Mouse (Mus musculus) lung, adult 2 months (tissue): ENCODE data around the gene Fam177a. TPM values are rescaled to one million over a fixed set of nuclear protein-coding genes. Genes with fewer than 3 reads are reported as not detected.
"Not testable (repeated sequence)": the region's sequence is repeated elsewhere in the genome, so short reads cannot be mapped to it uniquely, and the experiment has no call there.

Experiments used
- DNase-seq: peaks from one replicate; pipeline ENCODE4 v3.0.0; 2022
- H3K4me1 ChIP-seq: fragments of 200-500 bp; 2 replicates; pipeline ENCODE4 v1.6.1; 2011; ENCODE audit warnings: low read length; ENCODE audit not compliant: control insufficient read depth, insufficient read depth
- H3K4me3 ChIP-seq: fragments of 200-500 bp; replicated peaks from 2 replicates; pipeline ENCODE3; 2011; ENCODE audit warnings: low read depth, mild to moderate bottlenecking, control low read depth, low read length; ENCODE audit errors: extremely low read depth
- CTCF ChIP-seq: fragments of 200-500 bp; IDR thresholded peaks from 2 replicates; pipeline ENCODE4 v1.5.1; 2011; ENCODE audit warnings: mild to moderate bottlenecking, low read length, control low read depth; ENCODE audit not compliant: insufficient read depth
- POLR2A ChIP-seq: fragments of 200-500 bp; IDR thresholded peaks from 2 replicates; pipeline ENCODE4 v1.6.1; 2011; ENCODE audit warnings: low read depth, mild to moderate bottlenecking, control low read depth, low read length, borderline replicate concordance; ENCODE audit errors: extremely low read depth
- WGBS: fragments of 180-500 bp; shearing (Covaris S2); methylation state at CpG from one replicate; pipeline ENCODE4 v1.1.7; 2018; 5-methylcytosine and 5-hydroxymethylcytosine counted together
- polyA plus RNA-seq: library from polyadenylated mRNA; depleted of rRNA; stranded (reverse); fragments of >200 nt; gene quantifications from 2 replicates; pipeline ENCODE4 v1.2.3, GENCODE M21; 2012; rRNA removed

Fam177a gene
- polyA plus RNA-seq: 17.7 and 22.7 TPM in 2 replicates

DNA sequence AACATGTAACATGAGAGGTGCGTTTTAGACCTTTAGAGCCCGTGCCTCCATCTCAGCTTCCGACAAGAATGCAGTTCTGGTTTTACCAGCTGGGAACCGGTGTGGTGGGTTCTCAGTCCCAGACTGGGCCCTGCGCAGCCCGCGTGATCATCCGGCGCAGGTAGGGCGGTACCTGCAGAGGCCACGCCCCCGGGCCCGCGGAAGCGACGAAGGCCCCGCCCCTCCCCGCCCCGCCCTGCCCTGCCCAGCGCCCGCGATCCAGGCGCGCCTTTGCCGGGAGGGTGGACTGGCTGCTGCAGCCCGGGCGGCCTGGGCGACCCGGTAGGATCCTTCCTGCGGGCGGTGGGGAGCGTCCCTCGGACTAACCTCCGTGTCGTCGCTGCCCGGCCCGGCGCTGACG, at the start of gene Fam177a:
Gene Fam177a, plus strand, starts transcription at position 228 of the 400 bp plus-strand sequence.
- not testable (repeated sequence) for H3K4me1 ChIP-seq, H3K4me3 ChIP-seq, DNase-seq
- no CpG with 5 or more reads among the region's 40 CpGs for WGBS

DNA sequence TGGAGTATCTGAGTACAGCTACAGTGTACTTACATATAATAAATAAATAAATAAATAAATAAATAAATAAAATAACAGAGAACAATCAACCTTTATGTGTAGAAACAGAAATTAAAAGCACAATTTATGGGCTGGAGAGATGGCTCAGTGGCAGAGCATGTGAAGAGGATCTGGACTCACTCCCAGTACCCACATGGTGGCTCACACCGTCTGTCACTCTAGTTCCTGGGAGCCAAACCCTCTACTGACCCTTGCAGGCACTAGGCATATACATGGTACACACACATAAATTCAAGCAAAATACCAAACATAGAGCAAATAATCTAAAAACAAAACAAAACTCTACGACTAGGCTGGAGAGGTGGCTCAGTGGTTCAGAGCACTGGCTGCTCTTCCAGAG, 49.0 kb upstream of the Fam177a start:
- no peaks in the 10 kb centered on the region for H3K4me1 ChIP-seq
- WGBS: 91% methylated on average over 2 of the region's 2 CpGs
- no peak for TF ChIP-seq CTCF
- no peak for TF ChIP-seq POLR2A
- no peak overlapping the region for H3K4me3 ChIP-seq
- no peak for DNase-seq

DNA sequence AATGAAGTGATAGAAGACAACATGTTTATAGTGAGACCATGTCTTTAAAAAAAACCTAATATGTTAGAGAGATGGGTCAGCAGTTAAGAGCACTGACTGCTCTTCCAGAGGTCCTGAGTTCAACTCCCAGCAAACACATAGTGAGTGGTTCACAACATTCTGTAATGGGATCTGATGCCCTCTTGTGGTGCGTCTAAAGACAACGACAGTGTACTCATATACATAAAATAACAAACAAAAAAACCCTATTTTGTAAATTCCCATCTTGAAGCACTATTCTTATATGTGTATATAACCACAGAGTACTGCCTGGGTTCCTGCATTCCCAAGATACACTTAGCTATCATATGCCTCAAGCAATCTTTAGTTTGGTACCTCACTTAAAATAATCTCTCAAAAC, 45.6 kb upstream of the Fam177a start:
- H3K4me3 ChIP-seq, H3K4me1 ChIP-seq, DNase-seq: not testable (repeated sequence)
- 35% methylated on average over 2 of the region's 2 CpGs for WGBS

DNA sequence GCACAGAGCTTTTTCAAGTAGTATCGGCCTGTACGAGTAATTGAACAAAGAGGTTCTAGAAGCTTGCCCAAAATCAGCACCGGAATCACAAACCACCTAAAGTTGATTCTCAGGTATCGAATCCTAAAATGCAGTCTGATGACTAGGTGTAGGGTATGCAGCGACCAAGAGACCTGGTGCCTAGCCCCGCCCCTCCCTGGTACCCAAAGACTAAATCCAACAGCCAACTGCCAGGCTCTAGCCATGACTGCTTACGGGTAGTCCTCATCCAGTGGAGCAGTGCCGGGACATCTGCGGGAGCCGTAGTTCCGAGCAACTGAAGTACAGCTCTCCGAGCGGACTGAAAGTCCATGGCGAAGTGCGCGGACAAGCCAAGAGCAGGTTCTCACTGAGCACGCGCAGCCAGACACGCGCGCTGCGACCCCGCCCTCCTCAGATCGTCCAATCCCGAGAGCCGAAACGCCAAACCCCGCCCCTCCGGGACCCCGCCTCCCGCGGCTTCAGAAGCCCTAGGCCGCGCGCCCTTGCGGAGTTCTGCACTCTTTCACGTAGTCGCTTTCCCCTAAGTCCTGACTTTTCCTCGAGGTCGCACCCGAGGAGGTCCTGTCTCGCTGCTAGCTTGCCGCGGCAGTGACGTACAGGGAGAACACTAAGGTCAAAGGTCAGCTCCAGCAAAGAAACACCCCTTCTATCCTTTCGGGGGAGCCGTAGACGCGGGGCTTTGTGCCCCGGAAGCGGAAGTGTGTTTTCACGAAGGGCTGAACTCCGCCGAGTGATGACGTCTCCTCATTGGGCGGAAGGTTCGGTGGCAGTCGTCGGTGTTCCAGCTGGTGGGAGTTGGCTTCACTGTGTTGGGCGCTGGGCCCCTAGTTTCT, 44.3 kb upstream of the Fam177a start, which contains the start of the genes 2700097O09Rik and Srp54a:
Gene 2700097O09Rik, minus strand, starts transcription at position 385 of the 875 bp plus-strand sequence.
Gene Srp54a, plus strand, starts transcription at position 537 of the 875 bp plus-strand sequence.
- not testable (repeated sequence) for H3K4me1 ChIP-seq
- peak within 1 kb of the TSS; percentile 73 for H3K4me3 ChIP-seq
- WGBS: under 1% methylated on average over 60 of the region's 60 CpGs
- peak; percentile 65; the same call in 1 of the 2 replicates for TF ChIP-seq POLR2A
- peak; percentile 94 for DNase-seq

DNA sequence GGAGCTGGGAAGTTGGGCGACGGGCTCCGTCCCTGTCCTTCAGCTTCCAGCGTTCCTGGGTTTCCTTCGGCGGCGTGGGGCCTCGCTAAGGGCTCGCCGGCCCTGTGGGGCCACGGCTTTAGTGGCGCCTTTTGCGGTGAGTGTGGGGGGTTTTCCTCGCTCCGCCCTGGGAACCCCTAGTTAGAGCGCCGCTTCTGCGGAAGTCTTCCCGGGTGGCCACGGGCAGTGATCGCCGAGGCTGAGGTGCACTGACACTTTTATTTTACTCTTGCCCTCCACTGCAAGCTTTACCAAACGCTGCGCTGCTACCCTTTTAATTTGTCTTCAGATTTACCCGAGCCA, 43.7 kb upstream of the Fam177a start:
- not testable (repeated sequence) for DNase-seq, H3K4me1 ChIP-seq
- WGBS: under 1% methylated on average over 25 of the region's 25 CpGs
- H3K4me3 ChIP-seq: peak overlapping the region; percentile 65

DNA sequence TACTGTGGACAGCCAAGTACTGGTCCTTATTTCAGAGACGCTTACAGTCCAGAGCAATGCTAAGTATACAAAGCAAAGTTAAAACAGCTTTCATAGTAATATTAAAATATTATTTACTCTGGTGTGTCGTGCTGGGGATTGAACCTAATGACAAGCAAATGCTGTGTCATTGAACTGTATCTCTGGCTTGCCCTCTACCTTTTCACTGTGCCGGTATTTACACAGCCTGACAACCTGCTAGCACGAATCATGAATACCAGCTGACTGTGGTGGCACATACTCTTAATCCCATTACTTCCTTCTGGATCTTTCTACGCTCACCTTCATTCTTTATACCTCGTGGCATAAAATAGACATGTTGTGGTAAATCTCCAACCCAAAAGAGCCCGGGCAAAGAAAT, 32.1 kb upstream of the Fam177a start:
- DNase-seq, H3K4me1 ChIP-seq, H3K4me3 ChIP-seq: not testable (repeated sequence)
- 83% methylated on average over 2 of the region's 7 CpGs for WGBS

DNA sequence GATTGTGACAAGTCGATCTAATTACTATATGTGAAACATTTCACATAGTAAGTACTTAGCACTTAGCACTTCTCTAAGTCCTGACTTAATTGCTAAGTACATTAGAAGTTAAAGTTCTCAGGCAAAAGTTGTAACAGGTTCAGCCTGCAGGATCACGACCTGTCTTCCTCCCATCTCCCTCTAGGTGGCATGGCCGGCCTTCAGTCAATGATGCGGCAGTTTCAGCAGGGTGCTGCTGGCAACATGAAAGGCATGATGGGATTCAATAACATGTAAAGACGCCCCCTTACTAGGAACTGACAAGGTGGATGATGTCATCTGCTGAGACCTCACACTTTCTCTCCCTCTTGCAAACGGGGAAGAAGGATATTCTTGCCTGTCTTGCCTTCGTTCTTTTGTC, 11.7 kb upstream of the Fam177a start:
- not testable (repeated sequence) for H3K4me3 ChIP-seq, H3K4me1 ChIP-seq, DNase-seq
- WGBS: no CpG with 5 or more reads among the region's 7 CpGs

DNA sequence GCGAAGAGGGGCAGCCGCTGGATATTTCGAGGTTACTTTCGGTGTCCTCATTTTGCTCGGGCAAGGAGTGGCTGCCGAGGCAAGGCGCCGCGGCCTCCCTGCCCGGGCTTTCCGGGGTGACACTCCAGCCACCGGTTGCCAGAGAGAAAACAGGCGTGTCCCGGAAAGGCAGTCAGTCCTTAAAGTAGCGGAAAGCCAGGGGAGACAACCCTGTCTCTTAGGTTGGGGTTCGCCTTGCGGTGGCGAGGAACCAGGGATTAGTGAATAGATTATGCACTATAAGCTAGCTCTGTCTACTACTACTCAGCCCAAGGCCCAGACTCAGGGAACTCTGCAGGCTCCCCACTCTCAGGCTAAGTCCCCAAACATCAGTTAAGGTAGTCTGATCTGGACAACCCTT, 462 bp downstream of the Fam177a start:
- no CpG with 5 or more reads among the region's 18 CpGs for WGBS
- not testable (repeated sequence) for H3K4me1 ChIP-seq, H3K4me3 ChIP-seq, DNase-seq

DNA sequence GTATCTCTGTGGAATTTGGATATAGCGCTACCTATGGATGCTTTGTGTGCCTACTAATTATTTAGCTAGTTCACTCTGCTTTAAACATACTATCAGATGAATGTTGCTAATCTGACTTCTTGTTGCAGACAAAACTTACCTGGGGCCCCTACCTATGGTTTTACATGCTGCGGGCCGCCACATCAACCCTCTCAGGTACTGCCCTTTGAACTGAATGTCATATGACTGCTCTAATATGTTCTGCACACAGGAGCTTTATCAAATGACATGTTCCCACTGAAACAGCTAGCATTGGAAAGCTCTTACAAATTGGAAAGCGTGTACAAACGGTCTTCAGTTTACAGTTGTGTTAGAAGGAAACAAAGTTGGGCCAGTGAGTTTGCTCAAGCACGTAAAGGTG, 11.3 kb downstream of the Fam177a start:
- not testable (repeated sequence) for DNase-seq, H3K4me1 ChIP-seq, H3K4me3 ChIP-seq
- no CpG with 5 or more reads among the region's 6 CpGs for WGBS

DNA sequence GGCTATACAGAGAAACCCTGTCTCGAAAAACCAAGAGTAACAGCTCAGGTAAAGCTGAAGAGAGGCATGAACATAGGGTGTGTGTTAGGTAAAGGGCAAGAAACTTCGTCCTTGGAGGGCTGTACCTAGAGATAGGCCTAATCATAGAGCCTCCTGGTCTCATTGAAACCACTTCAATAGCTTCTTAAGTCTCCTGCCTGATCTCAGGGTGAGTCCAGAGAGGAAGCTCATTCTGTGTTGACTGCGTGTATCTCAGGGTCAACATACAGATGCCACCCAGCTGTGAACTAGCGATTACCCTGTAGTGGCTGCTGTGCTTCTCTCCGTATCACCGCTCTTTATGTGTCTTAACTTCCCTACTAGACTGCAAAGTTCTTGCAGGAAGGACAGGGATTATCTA, 13.6 kb downstream of the Fam177a start:
- not testable (repeated sequence) for H3K4me3 ChIP-seq, H3K4me1 ChIP-seq, DNase-seq
- WGBS: no CpG with 5 or more reads among the region's 6 CpGs

DNA sequence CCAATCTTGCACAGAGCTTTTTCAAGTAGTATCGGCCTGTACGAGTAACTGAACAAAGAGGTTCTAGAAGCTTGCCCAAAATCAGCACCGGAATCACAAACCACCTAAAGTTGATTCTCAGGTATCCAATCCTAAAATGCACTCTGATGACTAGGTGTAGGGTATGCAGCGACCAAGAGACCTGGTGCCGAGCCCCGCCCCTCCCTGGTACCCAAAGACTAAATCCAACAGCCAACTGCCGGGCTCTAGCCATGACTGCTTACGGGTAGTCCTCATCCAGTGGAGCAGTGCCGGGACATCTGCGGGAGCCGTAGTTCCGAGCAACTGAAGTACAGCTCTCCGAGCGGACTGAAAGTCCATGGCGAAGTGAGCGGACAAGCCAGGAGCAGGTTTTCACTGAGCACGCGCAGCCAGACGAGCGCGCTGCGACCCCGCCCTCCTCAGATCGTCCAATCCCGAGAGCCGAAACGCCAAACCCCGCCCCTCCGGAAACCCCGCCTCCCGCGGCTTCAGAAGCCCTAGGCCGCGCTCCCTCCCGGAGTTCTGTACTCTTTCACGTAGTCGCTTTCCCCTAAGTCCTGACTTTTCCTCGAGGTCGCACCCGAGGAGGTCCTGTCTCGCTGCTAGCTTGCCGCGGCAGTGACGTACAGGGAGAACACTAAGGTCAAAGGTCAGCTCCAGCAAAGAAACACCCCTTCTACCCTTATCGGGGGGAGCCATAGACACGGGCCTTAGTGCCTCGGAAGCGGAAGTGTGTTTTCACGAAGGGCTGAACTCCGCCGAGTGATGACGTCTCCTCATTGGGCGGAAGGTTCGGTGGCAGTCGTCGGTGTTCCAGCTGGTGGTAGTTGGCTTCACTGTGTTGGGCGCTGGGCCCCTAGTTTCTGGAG, 30.5 kb downstream of the Fam177a start, which contains the start of gene Srp54b:
Gene Srp54b, plus strand, starts transcription at position 546 of the 890 bp plus-strand sequence.
- H3K4me1 ChIP-seq, H3K4me3 ChIP-seq, DNase-seq: not testable (repeated sequence)
- no CpG with 5 or more reads among the region's 57 CpGs for WGBS

DNA sequence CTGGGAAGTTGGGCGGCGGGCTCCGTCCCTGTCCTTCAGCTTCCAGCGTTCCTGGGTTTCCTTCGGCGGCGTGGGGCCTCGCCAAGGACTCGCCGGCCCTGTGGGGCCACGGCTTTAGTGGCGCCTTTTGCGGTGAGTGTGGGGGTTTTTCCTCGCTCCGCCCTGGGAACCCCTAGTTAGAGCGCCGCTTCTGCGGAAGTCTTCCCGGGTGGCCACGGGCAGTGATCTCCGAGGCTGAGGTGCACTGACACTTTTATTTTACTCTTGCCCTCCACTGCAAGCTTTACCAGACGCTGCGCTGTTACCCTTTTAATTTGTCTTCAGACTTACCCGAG, 31.1 kb downstream of the Fam177a start:
- not testable (repeated sequence) for H3K4me1 ChIP-seq, H3K4me3 ChIP-seq, DNase-seq
- WGBS: 0% methylated on average over 11 of the region's 24 CpGs

DNA sequence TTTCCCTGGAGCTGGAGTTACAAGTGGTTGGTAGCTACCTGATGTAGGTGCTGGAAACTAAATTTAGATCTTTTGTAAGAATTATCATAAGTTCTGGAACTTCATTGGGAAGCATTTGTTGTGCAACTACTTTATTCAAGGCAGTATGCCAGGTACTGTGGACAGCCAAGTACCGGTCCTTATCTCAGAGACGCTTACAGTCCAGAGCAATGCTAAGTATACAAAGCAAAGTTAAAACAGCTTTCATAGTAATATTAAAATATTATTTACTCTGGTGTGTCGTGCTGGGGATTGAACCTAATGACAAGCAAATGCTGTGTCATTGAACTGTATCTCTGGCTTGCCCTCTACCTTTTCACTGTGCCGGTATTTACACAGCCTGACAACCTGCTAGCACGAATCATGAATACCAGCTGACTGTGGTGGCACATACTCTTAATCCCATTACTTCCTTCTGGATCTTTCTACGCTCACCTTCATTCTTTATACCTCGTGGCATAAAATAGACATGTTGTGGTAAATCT, 42.8 kb downstream of the Fam177a start:
- H3K4me1 ChIP-seq, DNase-seq, H3K4me3 ChIP-seq: not testable (repeated sequence)
- no CpG with 5 or more reads among the region's 7 CpGs for WGBS

DNA sequence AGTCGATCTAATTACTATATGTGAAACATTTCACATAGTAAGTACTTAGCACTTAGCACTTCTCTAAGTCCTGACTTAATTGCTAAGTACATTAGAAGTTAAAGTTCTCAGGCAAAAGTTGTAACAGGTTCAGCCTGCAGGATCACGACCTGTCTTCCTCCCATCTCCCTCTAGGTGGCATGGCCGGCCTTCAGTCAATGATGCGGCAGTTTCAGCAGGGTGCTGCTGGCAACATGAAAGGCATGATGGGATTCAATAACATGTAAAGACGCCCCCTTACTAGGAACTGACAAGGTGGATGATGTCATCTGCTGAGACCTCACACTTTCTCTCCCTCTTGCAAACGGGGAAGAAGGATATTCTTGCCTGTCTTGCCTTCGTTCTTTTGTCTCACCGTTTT, 63.4 kb downstream of the Fam177a start:
- DNase-seq, H3K4me3 ChIP-seq, H3K4me1 ChIP-seq: not testable (repeated sequence)
- no CpG with 5 or more reads among the region's 8 CpGs for WGBS

DNA sequence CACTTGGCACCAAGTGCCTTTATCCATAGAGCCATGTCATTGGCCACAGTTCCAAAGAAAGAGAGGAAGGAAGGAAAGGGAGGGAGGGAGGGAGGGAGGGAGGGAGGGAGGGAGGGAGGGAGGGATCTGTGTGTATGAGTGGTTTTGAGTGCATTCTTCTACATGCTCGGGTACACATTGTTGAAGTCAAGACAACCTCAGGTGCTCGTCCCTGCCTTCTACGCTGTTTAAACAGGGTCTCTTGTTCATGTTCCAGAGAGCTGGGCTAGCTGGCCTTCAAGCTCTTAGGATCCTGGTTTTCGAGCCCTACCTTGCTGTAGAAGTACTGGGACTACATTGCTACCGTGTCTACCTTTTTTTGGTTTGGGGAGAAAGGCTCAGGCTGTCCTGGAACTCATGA, 64.9 kb downstream of the Fam177a start:
- DNase-seq, H3K4me1 ChIP-seq, H3K4me3 ChIP-seq: not testable (repeated sequence)
- no CpG with 5 or more reads among the region's 5 CpGs for WGBS
